Mouse (Mus musculus): ENCODE measurements at regions not wholly inside any gene's neighbourhood (a gene's known extent, or its start where the extent isn't known, plus 50 kb on each side); places are given as distances from the start of the nearest gene placed in this dataset.

GRCm38 (mm10) chr5:149915761-149916160, 102.7 kb upstream of the Rxfp2 start:
- Histone ChIP-seq H3K4me3 (no peak overlapping the region), H3K27ac (no peak overlapping the region)
- no peak for TF ChIP-seq CTCF (IDR thresholded peaks at IDR 0.05)
- DNase-seq, result no peak
- intact Hi-C loops (cut with DNase I), result no loop called here

DNA sequence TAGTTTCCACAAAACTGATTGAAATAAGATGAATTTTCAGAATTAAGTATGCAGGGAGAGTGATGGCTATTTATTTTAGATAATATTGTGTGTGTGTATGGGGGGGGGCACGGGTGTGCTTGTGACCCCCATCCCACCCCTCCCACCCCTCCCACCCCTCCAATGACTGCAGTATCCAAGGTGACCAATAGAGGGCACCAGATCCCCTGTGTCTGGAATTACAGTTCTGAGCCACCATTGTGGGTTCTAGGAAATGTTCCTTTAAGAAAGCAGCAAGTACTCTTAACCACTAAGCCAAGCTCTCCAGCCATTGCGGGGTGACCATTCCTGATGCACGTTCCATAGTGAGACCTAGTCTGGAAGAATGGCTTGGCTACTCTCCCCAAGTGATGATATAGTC, 101.1 kb upstream of the Rxfp2 start:
- Histone ChIP-seq H3K27ac (no peak overlapping the region), H3K4me3 (no peak overlapping the region)
- intact Hi-C loops (cut with DNase I), result no loop called here
- DNase-seq, result peak; percentile 18
- peak; percentile 44; the same call in 1 of the 2 replicates for TF ChIP-seq CTCF (IDR thresholded peaks at IDR 0.05)

GRCm38 (mm10) chr5:149919097-149919496, 99.4 kb upstream of the Rxfp2 start:
- intact Hi-C loops (cut with DNase I), result no loop called here
- Histone ChIP-seq H3K27ac (no peak overlapping the region), H3K4me3 (no peak overlapping the region)
- TF ChIP-seq CTCF (IDR thresholded peaks at IDR 0.05), result no peak
- DNase-seq, result no peak

DNA sequence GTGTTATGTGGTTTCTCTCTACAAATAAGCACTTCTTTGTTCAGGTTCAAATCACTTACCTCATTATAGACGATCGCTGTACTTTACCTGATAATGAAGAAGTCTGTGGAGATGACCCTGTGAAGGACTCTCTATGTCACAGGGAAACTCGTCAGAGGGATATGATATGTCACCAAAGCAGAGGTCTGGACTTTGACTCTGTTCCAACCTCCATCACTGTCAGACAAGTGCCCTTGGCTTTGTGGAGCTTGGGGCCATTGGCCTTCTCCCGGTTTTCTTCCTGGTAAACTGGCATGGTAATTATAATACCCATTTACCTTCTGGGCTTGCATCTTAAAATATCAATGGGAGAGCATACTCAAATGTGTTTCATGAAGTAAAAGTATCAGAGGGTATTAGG, 98.1 kb upstream of the Rxfp2 start:
- no peak overlapping the region for H3K27ac ChIP-seq
- intact Hi-C loops (cut with DNase I), result no loop called here
- DNase-seq, result no peak
- no peak overlapping the region for H3K4me3 ChIP-seq
- no peak for TF ChIP-seq CTCF (IDR thresholded peaks at IDR 0.05)

GRCm38 (mm10) chr5:149924501-149924900, 94.0 kb upstream of the Rxfp2 start:
- no peak for DNase-seq
- Histone ChIP-seq H3K27ac (no peak overlapping the region), H3K4me3 (no peak overlapping the region)
- no peak for TF ChIP-seq CTCF (IDR thresholded peaks at IDR 0.05)
- intact Hi-C loops (cut with DNase I), result no loop called here

- no peak for TF ChIP-seq CTCF (IDR thresholded peaks at IDR 0.05)
- intact Hi-C loops (cut with DNase I), result no loop called here
- Histone ChIP-seq H3K27ac (no peak overlapping the region), H3K4me3 (no peak overlapping the region)
- no peak for DNase-seq
These were observed 91.7 kb upstream of the Rxfp2 start for GRCm38 (mm10) chr5:149926786-149927185.

DNA sequence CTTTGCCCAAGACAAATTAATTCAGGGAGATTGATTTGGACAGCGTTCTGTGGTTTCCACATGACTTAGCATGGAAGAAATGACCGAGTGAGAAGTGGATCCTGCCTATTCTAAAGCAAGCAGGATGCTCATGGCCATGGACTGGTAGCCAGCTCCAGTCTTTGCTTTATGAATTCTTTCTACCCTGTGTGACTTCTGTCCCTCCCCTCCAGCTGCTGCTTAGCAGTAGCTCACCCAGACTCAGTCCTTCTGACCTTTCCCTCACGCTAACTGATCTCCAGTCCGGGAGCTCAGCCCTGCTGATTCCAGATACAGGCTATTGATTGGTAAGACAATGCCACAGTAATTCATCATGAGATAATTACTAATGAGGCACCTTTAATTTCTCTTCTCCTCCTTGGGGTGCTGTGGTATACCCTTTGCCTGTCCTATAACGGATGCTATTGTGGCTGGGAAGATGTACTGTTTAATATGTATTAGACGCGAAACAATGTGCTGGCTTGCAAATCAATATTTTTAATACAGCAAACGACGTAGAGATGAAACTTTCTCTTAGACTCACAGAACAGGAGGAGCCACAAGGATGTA, 86.8 kb upstream of the Rxfp2 start:
- no peak for TF ChIP-seq CTCF (IDR thresholded peaks at IDR 0.05)
- DNase-seq, result no peak
- Histone ChIP-seq H3K27ac (no peak overlapping the region), H3K4me3 (no peak overlapping the region)
- intact Hi-C loops (cut with DNase I), result no loop called here

- DNase-seq, result no peak
- no peak overlapping the region for H3K4me3 ChIP-seq
These were observed 86.3 kb upstream of the Rxfp2 start for GRCm38 (mm10) chr5:149932220-149932619.

GRCm38 (mm10) chr5:149945651-149946050, 72.8 kb upstream of the Rxfp2 start:
- TF ChIP-seq CTCF (IDR thresholded peaks at IDR 0.05), result no peak
- intact Hi-C loops (cut with DNase I), result no loop called here
- DNase-seq, result no peak
- Histone ChIP-seq H3K27ac (no peak overlapping the region), H3K4me3 (no peak overlapping the region)

More at GRCm38 (mm10) chr5:149932220-149932619, 86.3 kb upstream of the Rxfp2 start:
- no peak overlapping the region for H3K27ac ChIP-seq
- intact Hi-C loops (cut with DNase I), result no loop called here
- no peak for TF ChIP-seq CTCF (IDR thresholded peaks at IDR 0.05)

- no peak for TF ChIP-seq CTCF (IDR thresholded peaks at IDR 0.05)
- intact Hi-C loops (cut with DNase I), result no loop called here
- H3K27ac ChIP-seq, result no peak overlapping the region
- no peak overlapping the region for H3K4me3 ChIP-seq
- DNase-seq, result peak; percentile 27
These were observed 71.0 kb upstream of the Rxfp2 start for GRCm38 (mm10) chr5:149947491-149947890.

GRCm38 (mm10) chr5:149956931-149957330, 61.5 kb upstream of the Rxfp2 start:
- no peak for TF ChIP-seq CTCF (IDR thresholded peaks at IDR 0.05)
- H3K27ac ChIP-seq, result no peak overlapping the region
- intact Hi-C loops (cut with DNase I), result no loop called here
- no peak for DNase-seq
- H3K4me3 ChIP-seq, result no peak overlapping the region

GRCm38 (mm10) chr5:149961178-149961577, 57.3 kb upstream of the Rxfp2 start:
- intact Hi-C loops (cut with DNase I), result no loop called here
- Histone ChIP-seq H3K27ac (no peak overlapping the region), H3K4me3 (no peak overlapping the region)
- no peak for DNase-seq
- TF ChIP-seq CTCF (IDR thresholded peaks at IDR 0.05), result no peak

GRCm38 (mm10) chr5:149964748-149965147, 53.7 kb upstream of the Rxfp2 start:
- DNase-seq, result no peak
- intact Hi-C loops (cut with DNase I), result no loop called here
- H3K4me3 ChIP-seq, result no peak overlapping the region
- H3K27ac ChIP-seq, result no peak overlapping the region
- no peak for TF ChIP-seq CTCF (IDR thresholded peaks at IDR 0.05)
